Mouse (Mus musculus): Measurements from ENCODE around the gene Syt8. TPM values are rescaled to one million over a fixed set of nuclear protein-coding genes. Genes with fewer than 3 reads are reported as not detected.
A peak's percentile ranks its signal among the peaks of the same experiment; 100 is the strongest.
"Not testable (repeated sequence)": the region's sequence is repeated elsewhere in the genome, so short reads cannot be mapped to it uniquely, and the experiment has no call there.

Syt8 gene
- polyA plus RNA-seq, 1 experiment = 2.5 TPM

DNA sequence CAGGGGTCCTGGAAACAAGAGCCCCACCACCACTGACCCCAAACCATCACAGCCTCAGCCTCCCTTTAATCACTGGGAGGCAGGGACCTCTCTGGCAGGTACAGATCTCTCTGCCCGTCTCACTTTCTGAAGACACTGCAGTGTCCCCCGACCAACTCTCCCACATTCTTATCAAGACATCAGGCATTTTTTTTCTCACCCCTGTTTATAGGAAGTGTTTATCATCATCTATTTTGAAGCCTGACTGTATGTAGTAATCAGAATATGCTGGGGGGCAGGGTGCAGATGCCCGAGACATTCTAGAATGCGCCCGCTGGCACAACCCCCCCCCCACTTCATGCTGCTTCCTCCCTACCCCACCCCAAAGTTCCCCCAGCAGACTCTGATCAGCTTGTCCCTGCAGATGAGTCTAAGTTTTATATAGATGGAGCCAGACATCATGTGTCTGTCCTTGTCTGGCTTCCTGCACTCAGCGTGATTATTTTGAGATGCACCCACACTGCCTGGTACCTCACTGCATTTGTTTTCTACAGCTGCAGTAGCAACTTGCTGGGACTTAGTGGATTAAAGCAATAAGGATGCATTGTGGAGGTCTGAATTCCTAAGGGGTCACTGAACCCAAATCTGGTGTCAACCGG is 34.4 kb upstream of the Syt8 start:
- Histone ChIP-seq H3K27ac (ENCODE audit: control insufficient read depth, insufficient read depth, low read depth, low read length, poor library complexity) (peak overlapping the region; percentile 73), H3K4me3 (replicated peaks; ENCODE audit: control insufficient read depth, low read depth, low read length) (no peak overlapping the region), H3K4me1 (ENCODE audit: control insufficient read depth, insufficient read depth, low read length) (peaks cover 21% of the 10 kb centered on the region)
- whole genome bisulfite sequencing = 54% methylated on average over 7 of the region's 7 CpGs
- TF ChIP-seq CTCF (IDR thresholded peaks at IDR 0.05; ENCODE audit: control insufficient read depth, insufficient read depth, low read length) (no peak), POLR2A (IDR thresholded peaks at IDR 0.05; ENCODE audit: borderline replicate concordance, control insufficient read depth, low read depth, low read length) (no peak)

- TF ChIP-seq POLR2A (IDR thresholded peaks at IDR 0.05; ENCODE audit: borderline replicate concordance, control insufficient read depth, low read depth, low read length) (no peak), CTCF (IDR thresholded peaks at IDR 0.05; ENCODE audit: control insufficient read depth, insufficient read depth, low read length) (no peak)
- WGBS = 84% methylated on average over 7 of the region's 7 CpGs
- Histone ChIP-seq H3K4me1 (ENCODE audit: control insufficient read depth, insufficient read depth, low read length) (peaks cover 21% of the 10 kb centered on the region), H3K4me3 (replicated peaks; ENCODE audit: control insufficient read depth, low read depth, low read length) (no peak overlapping the region), H3K27ac (ENCODE audit: control insufficient read depth, insufficient read depth, low read depth, low read length, poor library complexity) (no peak overlapping the region)
Measured at GRCm38 (mm10) chr7:142400750-142401142, 33.9 kb upstream of the Syt8 start.

- 23% methylated on average over 4 of the region's 4 CpGs for WGBS
- H3K27ac ChIP-seq (ENCODE audit: control insufficient read depth, insufficient read depth, low read depth, low read length, poor library complexity) = peak overlapping the region; percentile 59
Measured at GRCm38 (mm10) chr7:142403591-142403990, 31.1 kb upstream of the Syt8 start.

DNA sequence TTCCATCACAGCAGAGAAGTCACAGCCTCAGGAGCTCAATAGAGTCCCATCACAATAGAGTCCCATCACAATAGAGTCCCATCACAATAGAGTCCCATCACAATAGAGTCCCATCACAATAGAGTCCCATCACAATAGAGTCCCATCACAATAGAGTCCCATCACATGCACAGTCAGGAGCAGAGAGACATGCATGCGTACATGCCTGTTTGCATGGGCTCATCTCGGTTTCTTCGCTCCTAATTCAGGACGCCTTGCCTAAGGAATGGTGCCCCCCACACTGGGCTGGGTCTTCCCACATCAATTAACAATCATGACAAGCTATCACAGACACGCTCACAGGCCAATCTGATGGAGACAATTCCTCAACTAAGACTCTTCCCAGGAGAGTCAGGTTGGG is 29.5 kb upstream of the Syt8 start:
- 94% methylated on average over 5 of the region's 5 CpGs for WGBS
- H3K4me3 ChIP-seq (replicated peaks; ENCODE audit: control insufficient read depth, low read depth, low read length); H3K27ac ChIP-seq (ENCODE audit: control insufficient read depth, insufficient read depth, low read depth, low read length, poor library complexity); H3K4me1 ChIP-seq (ENCODE audit: control insufficient read depth, insufficient read depth, low read length): not testable (repeated sequence)

More at GRCm38 (mm10) chr7:142403591-142403990, 31.1 kb upstream of the Syt8 start:
- H3K4me1 ChIP-seq (ENCODE audit: control insufficient read depth, insufficient read depth, low read length) = peaks cover 13% of the 10 kb centered on the region
- no peak for TF ChIP-seq CTCF (IDR thresholded peaks at IDR 0.05; ENCODE audit: control insufficient read depth, insufficient read depth, low read length)
- H3K4me3 ChIP-seq (replicated peaks; ENCODE audit: control insufficient read depth, low read depth, low read length) = no peak overlapping the region

- H3K4me1 ChIP-seq (ENCODE audit: control insufficient read depth, insufficient read depth, low read length) = peaks cover 5% of the 10 kb centered on the region
- H3K4me3 ChIP-seq (replicated peaks; ENCODE audit: control insufficient read depth, low read depth, low read length) = no peak overlapping the region
- WGBS = 50% methylated on average over 4 of the region's 4 CpGs
- no peak for TF ChIP-seq POLR2A (IDR thresholded peaks at IDR 0.05; ENCODE audit: borderline replicate concordance, control insufficient read depth, low read depth, low read length)
- no peak for TF ChIP-seq CTCF (IDR thresholded peaks at IDR 0.05; ENCODE audit: control insufficient read depth, insufficient read depth, low read length)
- H3K27ac ChIP-seq (ENCODE audit: control insufficient read depth, insufficient read depth, low read depth, low read length, poor library complexity) = no peak overlapping the region
Measured at GRCm38 (mm10) chr7:142407935-142408334, 26.7 kb upstream of the Syt8 start.

GRCm38 (mm10) chr7:142408686-142409085 is 26.0 kb upstream of the Syt8 start:
- Histone ChIP-seq H3K27ac (ENCODE audit: control insufficient read depth, insufficient read depth, low read depth, low read length, poor library complexity) (no peak overlapping the region), H3K4me3 (replicated peaks; ENCODE audit: control insufficient read depth, low read depth, low read length) (no peak overlapping the region), H3K4me1 (ENCODE audit: control insufficient read depth, insufficient read depth, low read length) (peaks cover 3% of the 10 kb centered on the region)
- WGBS = 90% methylated on average over 8 of the region's 8 CpGs
- no peak for TF ChIP-seq CTCF (IDR thresholded peaks at IDR 0.05; ENCODE audit: control insufficient read depth, insufficient read depth, low read length)
- TF ChIP-seq POLR2A (IDR thresholded peaks at IDR 0.05; ENCODE audit: borderline replicate concordance, control insufficient read depth, low read depth, low read length) = no peak

GRCm38 (mm10) chr7:142409603-142410002 is 25.0 kb upstream of the Syt8 start:
- WGBS = 87% methylated on average over 3 of the region's 3 CpGs
- Histone ChIP-seq H3K4me1 (ENCODE audit: control insufficient read depth, insufficient read depth, low read length) (no peaks in the 10 kb centered on the region; the same call in none of the 2 replicates), H3K27ac (ENCODE audit: control insufficient read depth, insufficient read depth, low read depth, low read length, poor library complexity) (no peak overlapping the region), H3K4me3 (replicated peaks; ENCODE audit: control insufficient read depth, low read depth, low read length) (no peak overlapping the region)
- TF ChIP-seq CTCF (IDR thresholded peaks at IDR 0.05; ENCODE audit: control insufficient read depth, insufficient read depth, low read length) (no peak), POLR2A (IDR thresholded peaks at IDR 0.05; ENCODE audit: borderline replicate concordance, control insufficient read depth, low read depth, low read length) (no peak)

DNA sequence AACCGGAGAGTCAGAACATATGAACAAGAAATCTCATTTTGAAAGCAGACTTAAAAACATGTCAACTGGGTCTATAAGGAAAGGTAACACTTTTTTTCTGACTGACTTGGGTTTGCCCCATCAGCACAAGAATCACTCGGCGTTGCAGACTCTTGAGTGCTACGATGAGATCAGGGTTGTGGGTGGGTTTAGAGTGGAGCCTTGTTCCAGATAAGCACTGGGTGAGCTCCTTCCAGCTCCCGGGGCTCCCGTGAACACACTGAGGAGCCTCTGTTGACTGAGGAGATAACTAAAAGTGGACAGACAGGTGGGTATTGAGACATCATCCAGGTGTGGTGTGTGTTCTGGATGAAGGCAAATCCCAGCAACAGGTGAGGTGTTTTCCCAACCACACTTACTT is 21.4 kb upstream of the Syt8 start:
- Histone ChIP-seq H3K4me3 (replicated peaks; ENCODE audit: control insufficient read depth, low read depth, low read length) (no peak overlapping the region), H3K4me1 (ENCODE audit: control insufficient read depth, insufficient read depth, low read length) (no peaks in the 10 kb centered on the region; the same call in none of the 2 replicates), H3K27ac (ENCODE audit: control insufficient read depth, insufficient read depth, low read depth, low read length, poor library complexity) (no peak overlapping the region)
- WGBS = 60% methylated on average over 6 of the region's 6 CpGs
- TF ChIP-seq POLR2A (IDR thresholded peaks at IDR 0.05; ENCODE audit: borderline replicate concordance, control insufficient read depth, low read depth, low read length) (no peak), CTCF (IDR thresholded peaks at IDR 0.05; ENCODE audit: control insufficient read depth, insufficient read depth, low read length) (no peak)

- Histone ChIP-seq H3K4me1 (ENCODE audit: control insufficient read depth, insufficient read depth, low read length) (peaks cover 1% of the 10 kb centered on the region), H3K27ac (ENCODE audit: control insufficient read depth, insufficient read depth, low read depth, low read length, poor library complexity) (no peak overlapping the region), H3K4me3 (replicated peaks; ENCODE audit: control insufficient read depth, low read depth, low read length) (no peak overlapping the region)
- no peak for TF ChIP-seq CTCF (IDR thresholded peaks at IDR 0.05; ENCODE audit: control insufficient read depth, insufficient read depth, low read length)
- TF ChIP-seq POLR2A (IDR thresholded peaks at IDR 0.05; ENCODE audit: borderline replicate concordance, control insufficient read depth, low read depth, low read length) = no peak
- WGBS = 68% methylated on average over 4 of the region's 4 CpGs
Measured at GRCm38 (mm10) chr7:142415314-142415713, 19.3 kb upstream of the Syt8 start.
